Comparison of ENCODE assay signal across 9 mouse cellular contexts in genomic region chr17:79663393-79664105, GRCm38 (mm10). TPM values are rescaled to one million over a fixed set of nuclear protein-coding genes. Genes with fewer than 3 reads are reported as not detected.
A peak's percentile ranks its signal among the peaks of the same experiment; 100 is the strongest.
DNase-seq lines count a peak whose midpoint lies in the region; ATAC-seq and TF ChIP-seq lines count a peak whose summit lies in the region.
"Had no signal": no experiment of that assay in that cellular context is flagged by ENCODE, and none has a peak within 500 bp of the region (broad histone marks: within the 10 kb centered on the region; RNA-seq: fewer than 3 reads in every experiment).

No protein-coding gene starts in this region.

- H3K9me3 ChIP-seq in kidney, embryonic 15.5 days (replicated peaks): no peaks in the 10 kb centered on the region
- H3K9me3 ChIP-seq in E14TG2a.4 (ENCODE audit: low read length): no peaks in the 10 kb centered on the region
- H3K9me3 ChIP-seq in intestine, postnatal 0 days (ENCODE audit: control insufficient read depth): no peaks in the 10 kb centered on the region
- no peaks in the 10 kb centered on the region for H3K9me3 ChIP-seq in heart, embryonic 10.5 days
- H3K9me3 ChIP-seq: neural tube, embryonic 13.5 days had no signal

- H3K27me3 ChIP-seq in kidney, embryonic 15.5 days: no peaks in the 10 kb centered on the region
- no peaks in the 10 kb centered on the region for H3K27me3 ChIP-seq in E14TG2a.4 (ENCODE audit: insufficient read depth, low read length)
- no peaks in the 10 kb centered on the region for H3K27me3 ChIP-seq in intestine, postnatal 0 days (replicated peaks; ENCODE audit: control insufficient read depth, insufficient read depth, low read length)
- H3K27me3 ChIP-seq in heart, embryonic 10.5 days (ENCODE audit: insufficient read depth, poor library complexity, severe bottlenecking): no peaks in the 10 kb centered on the region
- H3K27me3 ChIP-seq: neural tube, embryonic 13.5 days had no signal

- H3K4me2 ChIP-seq in kidney, embryonic 15.5 days: no peak overlapping the region
- H3K4me2 ChIP-seq in intestine, postnatal 0 days (replicated peaks; ENCODE audit: low read depth): no peak overlapping the region
- H3K4me2 ChIP-seq: neural tube, embryonic 13.5 days had no signal

- no peak overlapping the region for H3K27ac ChIP-seq in kidney, embryonic 15.5 days
- no peak overlapping the region for H3K27ac ChIP-seq in intestine, postnatal 0 days (ENCODE audit: low read depth, low read length)
- no peak overlapping the region for H3K27ac ChIP-seq in heart, embryonic 10.5 days
- H3K27ac ChIP-seq: neural tube, embryonic 13.5 days had no signal

- DNase-seq in kidney, postnatal 14 days: peak; percentile 21
- peak; percentile 9 for DNase-seq in WW6 (ENCODE audit: low read depth, low spot score)
- DNase-seq in urinary bladder, postnatal 36 days (ENCODE audit: low spot score in 2 of 2): no peak
- DNase-seq in testis, postnatal 14 days (ENCODE audit: low spot score): no peak
- no peak for DNase-seq in heart, embryonic 10.5 days (ENCODE audit: low spot score)

- peaks cover 10% of the 10 kb centered on the region for H3K4me1 ChIP-seq in kidney, embryonic 15.5 days
- H3K4me1 ChIP-seq in E14TG2a.4 (replicated peaks; ENCODE audit: low read depth, low read length): peaks cover 17% of the 10 kb centered on the region
- H3K4me1 ChIP-seq in intestine, postnatal 0 days (replicated peaks; ENCODE audit: control insufficient read depth, insufficient read depth, low read length): no peaks in the 10 kb centered on the region
- no peaks in the 10 kb centered on the region for H3K4me1 ChIP-seq in heart, embryonic 10.5 days
- H3K4me1 ChIP-seq: neural tube, embryonic 13.5 days had no signal

- H3K9ac ChIP-seq in kidney, embryonic 15.5 days: no peak overlapping the region
- H3K9ac ChIP-seq in intestine, postnatal 0 days (ENCODE audit: low read depth, low read length): no peak overlapping the region
- H3K9ac ChIP-seq: neural tube, embryonic 13.5 days had no signal

- WGBS in kidney, embryonic 15.5 days: 22% methylated on average over 3 of the region's 3 CpGs
- WGBS in intestine, postnatal 0 days: 21% methylated on average over 3 of the region's 3 CpGs
- WGBS in heart, embryonic 10.5 days: 28% methylated on average over 3 of the region's 3 CpGs

- peak; percentile 73 for TF ChIP-seq CTCF in E14TG2a.4 (conservative IDR thresholded peaks at IDR 0.05; ENCODE audit: low read length)
- peak; percentile 75 for TF ChIP-seq CTCF in intestine, postnatal 0 days (IDR thresholded peaks at IDR 0.05; ENCODE audit: low read depth)

- H3K4me3 ChIP-seq in kidney, embryonic 15.5 days (replicated peaks): no peak overlapping the region
- H3K4me3 ChIP-seq in E14TG2a.4 (replicated peaks; ENCODE audit: low read length): no peak overlapping the region
- H3K4me3 ChIP-seq in intestine, postnatal 0 days (ENCODE audit: low read depth, low read length): no peak overlapping the region
- no peak overlapping the region for H3K4me3 ChIP-seq in heart, embryonic 10.5 days
- H3K4me3 ChIP-seq: neural tube, embryonic 13.5 days had no signal

- ATAC-seq in kidney, embryonic 15.5 days (replicated peaks; ENCODE audit: low FRiP score): no peak; the same call in 1 of the 2 replicates
- peak; percentile 57 for ATAC-seq in intestine, postnatal 0 days

- no peaks in the 10 kb centered on the region for H3K36me3 ChIP-seq in kidney, embryonic 15.5 days
- H3K36me3 ChIP-seq in E14TG2a.4 (ENCODE audit: insufficient read depth, low read length): no peaks in the 10 kb centered on the region
- no peaks in the 10 kb centered on the region for H3K36me3 ChIP-seq in intestine, postnatal 0 days (ENCODE audit: control insufficient read depth, insufficient read depth)
- H3K36me3 ChIP-seq in heart, embryonic 10.5 days: no peaks in the 10 kb centered on the region
- H3K36me3 ChIP-seq: neural tube, embryonic 13.5 days had no signal

RNA-seq across cellular contexts. Expression of gene Cyp1b1, which starts 51.3 kb away (rescaled TPM):
- 16.5 and 17.2 TPM in 2 replicates for polyA plus RNA-seq in kidney, embryonic 15.5 days (2015; fragmentation: Nextera tagmentation; extraction: Ambion mirVana)
- polyA plus RNA-seq in intestine, postnatal 0 days (2015; fragmentation: Nextera tagmentation; extraction: Ambion mirVana): 3.7 and 4.4 TPM in 2 replicates
- 1.0 and 6.1 TPM in 2 replicates for polyA plus RNA-seq in heart, embryonic 10.5 days (2016; fragmentation: Nextera tagmentation; extraction: Ambion mirVana)

RNA-seq across cellular contexts. Expression of gene Rmdn2, which starts 51.9 kb away (rescaled TPM):
- polyA plus RNA-seq in kidney, embryonic 15.5 days (2015; fragmentation: Nextera tagmentation; extraction: Ambion mirVana): 13.3 and 15.5 TPM in 2 replicates
- polyA plus RNA-seq in intestine, postnatal 0 days (2015; fragmentation: Nextera tagmentation; extraction: Ambion mirVana): 13.4 and 14.1 TPM in 2 replicates
- polyA plus RNA-seq in heart, embryonic 10.5 days (2016; fragmentation: Nextera tagmentation; extraction: Ambion mirVana): 16.7 and 18.6 TPM in 2 replicates

Comparison
In these comparisons a context has a peak if more than half of its experiments do, and no peak if none do; other contexts are left out.
1. DNase-seq: peak in kidney, postnatal 14 days (single experiment) and WW6 (single experiment); none in urinary bladder, postnatal 36 days (0 of 2), testis, postnatal 14 days (single experiment) and heart, embryonic 10.5 days (single experiment).